Mouse (Mus musculus) MEL (cell line): Measurements from ENCODE around the gene Gm6899. TPM values are rescaled to one million over a fixed set of nuclear protein-coding genes. Genes with fewer than 3 reads are reported as not detected.

Experiments used
- DNase-seq: peaks from one replicate; pipeline ENCODE4 v3.0.0; 2011; ENCODE audit warnings: low read depth, low spot score
- H3K27ac ChIP-seq: 2 replicates; pipeline ENCODE4 v1.5.1; 2012; ENCODE audit warnings: low read depth, mild to moderate bottlenecking, control low read depth, low read length, moderate library complexity; ENCODE audit not compliant: control insufficient read depth
- H3K27me3 ChIP-seq, 2 experiments: fragments of 150-350 bp in 1 of 2; sonication (generic) in 1 of 2; 2 replicates each; pipeline ENCODE4 v1.6.1; 2012; ENCODE audit warnings: low read length in 2 of 2, mild to moderate bottlenecking in 2 of 2, improper control_type of control experiment in 1 of 2, moderate library complexity in 1 of 2; ENCODE audit not compliant: insufficient read depth in 2 of 2, control insufficient read depth in 1 of 2
- H3K36me3 ChIP-seq, 2 experiments: 2 replicates each; pipeline ENCODE4 v1.6.1; 2012 to 2014; ENCODE audit warnings: low read length in 2 of 2, improper control_type of control experiment in 1 of 2, inconsistent platforms in 1 of 2, mild to moderate bottlenecking in 1 of 2; ENCODE audit not compliant: insufficient read depth in 2 of 2, control insufficient read depth in 1 of 2
- H3K4me1 ChIP-seq, 2 experiments: fragments of 150-350 bp in 1 of 2; sonication (generic) in 1 of 2; 2 replicates each; pipeline ENCODE4 v1.6.1; 2012; ENCODE audit warnings: low read length in 2 of 2, improper control_type of control experiment in 1 of 2, mild to moderate bottlenecking in 1 of 2; ENCODE audit not compliant: insufficient read depth in 2 of 2, control insufficient read depth in 1 of 2
- H3K4me3 ChIP-seq, 2 experiments: fragments of 150-350 bp in 1 of 2; sonication (generic) in 1 of 2; 2 replicates each; pipeline ENCODE4 v1.5.1; 2012; ENCODE audit warnings: low read depth in 2 of 2, low read length in 2 of 2, mild to moderate bottlenecking in 2 of 2, moderate library complexity in 2 of 2, control low read depth in 1 of 2, improper control_type of control experiment in 1 of 2; ENCODE audit not compliant: control insufficient read depth in 1 of 2, insufficient read depth in 1 of 2
- H3K79me2 ChIP-seq: 2 replicates; pipeline ENCODE4 v1.6.1; 2012; ENCODE audit warnings: mild to moderate bottlenecking, low read length, moderate library complexity; ENCODE audit not compliant: control insufficient read depth, poor library complexity, insufficient read depth
- H3K9ac ChIP-seq: 2 replicates; pipeline ENCODE4 v1.6.1; 2012; ENCODE audit warnings: low read depth, mild to moderate bottlenecking, control low read depth, low read length, moderate library complexity; ENCODE audit not compliant: control insufficient read depth, poor library complexity, severe bottlenecking
- H3K9me3 ChIP-seq: fragments of 150-350 bp; sonication (generic); replicated peaks from 2 replicates; pipeline ENCODE4 v1.6.1; 2012; ENCODE audit warnings: mild to moderate bottlenecking, low read length, improper control_type of control experiment, moderate library complexity; ENCODE audit not compliant: insufficient read depth
- CTCF ChIP-seq, 3 experiments: IDR thresholded peaks in 2 of 3; conservative IDR thresholded peaks in 1 of 3; 2 replicates each; pipeline ENCODE4 v1.5.1; 2011 to 2012; ENCODE audit warnings: low read length in 3 of 3, low read depth in 2 of 3, mild to moderate bottlenecking in 2 of 3, improper control_type of control experiment in 1 of 3, inconsistent platforms in 1 of 3, mixed read lengths in 1 of 3, moderate library complexity in 1 of 3; ENCODE audit not compliant: control insufficient read depth in 1 of 3, insufficient read depth in 1 of 3, poor library complexity in 1 of 3, severe bottlenecking in 1 of 3
- ETS1 ChIP-seq: IDR thresholded peaks from 2 replicates; pipeline ENCODE4 v1.6.1; 2012; ENCODE audit warnings: low read depth, mild to moderate bottlenecking, inconsistent platforms, low read length, improper control_type of control experiment, moderate library complexity
- GATA1 ChIP-seq: IDR thresholded peaks from 2 replicates; pipeline ENCODE4 v1.6.1; 2011; ENCODE audit warnings: low read depth, low read length, improper control_type of control experiment
- HCFC1 ChIP-seq: IDR thresholded peaks from 2 replicates; pipeline ENCODE4 v1.6.1; 2012; ENCODE audit warnings: low read depth, mild to moderate bottlenecking, inconsistent platforms, low read length, improper control_type of control experiment, moderate library complexity
- MAZ ChIP-seq: IDR thresholded peaks from 2 replicates; pipeline ENCODE4 v1.6.1; 2012; ENCODE audit warnings: low read depth, mild to moderate bottlenecking, inconsistent platforms, low read length, improper control_type of control experiment
- NELFE ChIP-seq: IDR thresholded peaks from 2 replicates; pipeline ENCODE4 v1.6.1; 2011; ENCODE audit warnings: low read depth, low read length, improper control_type of control experiment
- POLR2A ChIP-seq, 2 experiments: IDR thresholded peaks; 2 replicates each; pipeline ENCODE4 v1.6.1; 2011 to 2012; ENCODE audit warnings: low read length in 2 of 2, mild to moderate bottlenecking in 2 of 2, control low read depth in 1 of 2, improper control_type of control experiment in 1 of 2, low read depth in 1 of 2, moderate library complexity in 1 of 2; ENCODE audit not compliant: control insufficient read depth in 1 of 2, insufficient read depth in 1 of 2, poor library complexity in 1 of 2
- RAD21 ChIP-seq: IDR thresholded peaks from 2 replicates; pipeline ENCODE4 v1.6.1; 2011; ENCODE audit warnings: mild to moderate bottlenecking, low read depth, low read length, improper control_type of control experiment
- SMC3 ChIP-seq: IDR thresholded peaks from 2 replicates; pipeline ENCODE4 v1.6.1; 2011; ENCODE audit warnings: low read depth, low read length, improper control_type of control experiment
- UBTF ChIP-seq: IDR thresholded peaks from 2 replicates; pipeline ENCODE4 v1.6.1; 2012; ENCODE audit warnings: low read depth, mild to moderate bottlenecking, inconsistent platforms, low read length, improper control_type of control experiment, moderate library complexity, borderline replicate concordance; ENCODE audit not compliant: insufficient read depth
- USF2 ChIP-seq, 2 experiments: IDR thresholded peaks; 2 replicates each; pipeline ENCODE4 v1.6.1; 2011 to 2012; ENCODE audit warnings: improper control_type of control experiment in 2 of 2, low read length in 2 of 2, borderline replicate concordance in 1 of 2, inconsistent platforms in 1 of 2, low read depth in 1 of 2, mild to moderate bottlenecking in 1 of 2; ENCODE audit not compliant: insufficient read depth in 1 of 2
- ZC3H11A ChIP-seq: IDR thresholded peaks from 2 replicates; pipeline ENCODE4 v1.6.1; 2012; ENCODE audit warnings: low read depth, mild to moderate bottlenecking, inconsistent platforms, low read length, improper control_type of control experiment
- ZKSCAN1 ChIP-seq: IDR thresholded peaks from 2 replicates; pipeline ENCODE4 v1.6.1; 2012; ENCODE audit warnings: low read depth, mild to moderate bottlenecking, inconsistent platforms, low read length, improper control_type of control experiment, moderate library complexity
- polyA plus RNA-seq, 2 experiments: library from polyadenylated mRNA; stranded (reverse) in 1 of 2; unstranded in 1 of 2; fragments of >175 nt in 1 of 2; fragments of >200 nt in 1 of 2; gene quantifications; 2 replicates each; pipeline versions ENCODE4 v1.2.1 to v1.2.4; 2012; ENCODE audit warnings: low replicate concordance in 2 of 2, low read depth in 1 of 2; ENCODE audit not compliant: insufficient read length in 2 of 2, insufficient read depth in 1 of 2, missing spikeins in 1 of 2
- total RNA-seq: library from RNA; depleted of rRNA; stranded (reverse); fragments of 300-350 nt; gene quantifications from 2 replicates; pipeline ENCODE4 v1.2.3, GENCODE M21; 2012; rRNA removed

Gm6899 gene
- total and polyA plus RNA-seq, 3 experiments = not detected

DNA sequence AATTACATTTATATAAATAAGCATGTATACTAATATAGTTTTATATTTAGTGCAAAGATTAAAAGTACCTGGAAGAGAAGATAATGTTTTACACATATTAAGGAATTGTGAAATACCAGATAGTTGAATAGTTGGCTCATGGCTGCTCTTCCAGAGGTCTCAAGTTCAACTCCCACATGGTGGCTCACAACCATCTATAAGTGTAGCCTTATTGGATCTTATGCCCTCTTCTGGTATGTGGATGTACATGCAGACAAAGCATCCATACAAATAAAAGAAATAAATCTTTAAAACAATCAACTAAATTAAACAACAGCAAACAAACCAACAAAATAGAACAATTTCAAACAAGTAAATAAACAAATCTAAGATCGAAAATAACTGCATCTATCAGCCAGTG is 49.1 kb downstream of the Gm6899 start:
- no peaks in the 10 kb centered on the region for H3K79me2 ChIP-seq
- H3K9me3 ChIP-seq = no peaks in the 10 kb centered on the region
- DNase-seq = peak; percentile 45
- H3K36me3 ChIP-seq = peaks cover 0 to 4% of the 10 kb centered on the region in 2 experiments; a peak in 2 of 4 replicates
- no peak overlapping the region for H3K9ac ChIP-seq
- TF ChIP-seq RAD21 (peak; percentile 55), ETS1 (no peak), POLR2A (IDR thresholded peaks at IDR 0.05; ENCODE audit: control insufficient read depth in 1 of 2, insufficient read depth in 1 of 2, low read depth in 1 of 2, low read length in 2 of 2, poor library complexity in 1 of 2) (no peak), ZKSCAN1 (no peak), HCFC1 (no peak), UBTF (no peak), CTCF (IDR thresholded peaks at IDR 0.05 in 2 of 3, conservative IDR thresholded peaks at IDR 0.05 in 1 of 3; ENCODE audit: control insufficient read depth in 1 of 3, insufficient read depth in 1 of 3, low read depth in 2 of 3, low read length in 3 of 3, poor library complexity in 1 of 3, severe bottlenecking in 1 of 3) (peak in 2 of 3 experiments; percentile 16 to 56; a peak in 2 of 6 replicates), MAZ (no peak), GATA1 (no peak), USF2 (IDR thresholded peaks at IDR 0.05; ENCODE audit: borderline replicate concordance in 1 of 2, insufficient read depth in 1 of 2, low read depth in 1 of 2, low read length in 2 of 2) (no peak), SMC3 (peak; percentile 75), ZC3H11A (peak; percentile 50), NELFE (no peak)
- H3K4me1 ChIP-seq = peaks cover 0 to 12% of the 10 kb centered on the region in 2 experiments; a peak in 2 of 4 replicates
- no peak overlapping the region for H3K4me3 ChIP-seq
- no peaks in the 10 kb centered on the region for H3K27me3 ChIP-seq
- no peak overlapping the region for H3K27ac ChIP-seq

Other genes starting within 250 kb of the Gm6899 start
- 35.8 and 40.1 TPM in 2 replicates for gene Fancl, start 207.1 kb upstream of the Gm6899 start, total RNA-seq
- 10 to 100 TPM in 1 of 2 experiments, not detected in 1; 21.3 TPM for gene Fancl, start 207.1 kb upstream of the Gm6899 start, polyA plus RNA-seq
- 19.6 and 21.2 TPM in 2 replicates for gene Vrk2, start 758 bp downstream of the Gm6899 start, total RNA-seq
- gene Vrk2, start 758 bp downstream of the Gm6899 start, polyA plus RNA-seq = 10 to 100 TPM in 1 of 2 experiments, not detected in 1; 20.6 TPM